Mouse (Mus musculus): Measurements from ENCODE around the gene Birc5. TPM values are rescaled to one million over a fixed set of nuclear protein-coding genes. Genes with fewer than 3 reads are reported as not detected.

Gene Birc5
- total and polyA plus RNA-seq, 3 experiments = 193 to 289 (median 270) TPM

GRCm38 (mm10) chr11:117889887-117890340 lies 40.9 kb downstream of the Birc5 start:
- Histone ChIP-seq H3K4me2 (ENCODE audit: insufficient read depth, low read depth, poor library complexity, severe bottlenecking) (no peak overlapping the region), H3K79me2 (replicated peaks; ENCODE audit: control insufficient read depth, extremely low read depth, insufficient read depth, poor library complexity, severe bottlenecking) (no peaks in the 10 kb centered on the region), H3K4me1 (ENCODE audit: control insufficient read depth in 1 of 2, insufficient read depth in 2 of 2) (peaks cover 5 to 11% of the 10 kb centered on the region in 2 experiments; a peak in 3 of 4 replicates), H3K4me3 (replicated peaks in 1 of 3; ENCODE audit: low read depth in 2 of 3, low read length in 2 of 3, poor library complexity in 1 of 3) (no peak overlapping the region), H3K9me3 (replicated peaks; ENCODE audit: low read length) (peaks cover 7% of the 10 kb centered on the region), H3K9ac (ENCODE audit: insufficient read depth, low read depth) (no peak overlapping the region), H3K27me3 (replicated peaks) (peaks cover 91% of the 10 kb centered on the region), H3K27ac (ENCODE audit: insufficient read depth, low read depth) (no peak overlapping the region), H3K36me3 (replicated peaks in 1 of 2; ENCODE audit: control insufficient read depth in 1 of 2, insufficient read depth in 1 of 2, low read length in 1 of 2) (no peaks in the 10 kb centered on the region)
- dilution Hi-C loops (cut with MboI; ENCODE audit: extremely low pct_ligation_motif_present, extremely low pct_unique_long_range_greater_than_20kb, low sequenced_read_pairs) (no loop called here), in situ Hi-C loops (cut with MboI; ENCODE audit: low pct_ligation_motif_present, low pct_unique_long_range_greater_than_20kb, low sequenced_read_pairs) (no loop called here)
- TF ChIP-seq MAZ (IDR thresholded peaks at IDR 0.05; ENCODE audit: low read depth, low read length) = no peak
- no peak for TF ChIP-seq CTCF (conservative IDR thresholded peaks at IDR 0.05 in 1 of 2, IDR thresholded peaks at IDR 0.05 in 1 of 2; ENCODE audit: low read depth in 2 of 2, low read length in 2 of 2)
- TF ChIP-seq ELF1 (IDR thresholded peaks at IDR 0.05; ENCODE audit: low read depth, low read length) = no peak
- no peak for TF ChIP-seq NRF1 (IDR thresholded peaks at IDR 0.05; ENCODE audit: low read depth, low read length)
- no peak for TF ChIP-seq ZC3H11A (IDR thresholded peaks at IDR 0.05; ENCODE audit: low read depth, low read length)
- no peak for DNase-seq (ENCODE audit: extremely low read depth)

GRCm38 (mm10) chr11:117890519-117891282 lies 41.6 kb downstream of the Birc5 start:
- Histone ChIP-seq H3K9ac (ENCODE audit: insufficient read depth, low read depth) (no peak overlapping the region), H3K4me3 (replicated peaks in 1 of 3; ENCODE audit: low read depth in 2 of 3, low read length in 2 of 3, poor library complexity in 1 of 3) (no peak overlapping the region), H3K9me3 (replicated peaks; ENCODE audit: low read length) (peaks cover 7% of the 10 kb centered on the region), H3K27me3 (replicated peaks) (peaks cover 92% of the 10 kb centered on the region), H3K4me2 (ENCODE audit: insufficient read depth, low read depth, poor library complexity, severe bottlenecking) (no peak overlapping the region), H3K27ac (ENCODE audit: insufficient read depth, low read depth) (no peak overlapping the region), H3K36me3 (replicated peaks in 1 of 2; ENCODE audit: control insufficient read depth in 1 of 2, insufficient read depth in 1 of 2, low read length in 1 of 2) (no peaks in the 10 kb centered on the region), H3K79me2 (replicated peaks; ENCODE audit: control insufficient read depth, extremely low read depth, insufficient read depth, poor library complexity, severe bottlenecking) (no peaks in the 10 kb centered on the region), H3K4me1 (ENCODE audit: control insufficient read depth in 1 of 2, insufficient read depth in 2 of 2) (peaks cover 5 to 11% of the 10 kb centered on the region in 2 experiments; a peak in 3 of 4 replicates)
- no peak for TF ChIP-seq TBP (conservative IDR thresholded peaks at IDR 0.05; ENCODE audit: low read depth, low read length)
- peak; percentile 46 for TF ChIP-seq RAD21 (IDR thresholded peaks at IDR 0.05; ENCODE audit: low read depth, low read length)
- TF ChIP-seq SMC3 (IDR thresholded peaks at IDR 0.05; ENCODE audit: low read depth, low read length) = peak; percentile 45
- no peak for TF ChIP-seq MAFK (IDR thresholded peaks at IDR 0.05; ENCODE audit: insufficient replicate concordance, low read length)
- peak in 1 of 2 experiments; percentile 58; a peak in 2 of 4 replicates for TF ChIP-seq CTCF (conservative IDR thresholded peaks at IDR 0.05 in 1 of 2, IDR thresholded peaks at IDR 0.05 in 1 of 2; ENCODE audit: low read depth in 2 of 2, low read length in 2 of 2)
- TF ChIP-seq KAT2A (IDR thresholded peaks at IDR 0.05; ENCODE audit: insufficient replicate concordance, low read length) = no peak
- TF ChIP-seq PAX5 (IDR thresholded peaks at IDR 0.05; ENCODE audit: low read length) = no peak
- no peak for TF ChIP-seq IRF4 (IDR thresholded peaks at IDR 0.05; ENCODE audit: low read depth, low read length)
- in situ Hi-C loops (cut with MboI; ENCODE audit: low pct_ligation_motif_present, low pct_unique_long_range_greater_than_20kb, low sequenced_read_pairs) (no loop called here), dilution Hi-C loops (cut with MboI; ENCODE audit: extremely low pct_ligation_motif_present, extremely low pct_unique_long_range_greater_than_20kb, low sequenced_read_pairs) (no loop called here)
- no peak for DNase-seq (ENCODE audit: extremely low read depth)

Measured in CH12.LX (cell line).